Mouse (Mus musculus) CH12.LX (cell line): ENCODE data around the gene Alyref2. TPM values are rescaled to one million over a fixed set of nuclear protein-coding genes. Genes with fewer than 3 reads are reported as not detected.

Experiments
- DNase-seq: peaks from one replicate; pipeline ENCODE4 v3.0.0-alpha.2; 2013; ENCODE audit errors: extremely low read depth
- H3K27ac ChIP-seq: 2 replicates; pipeline ENCODE4 v1.5.1; 2012; ENCODE audit warnings: low read depth, mild to moderate bottlenecking, control low read depth, moderate library complexity; ENCODE audit not compliant: insufficient read depth
- H3K27me3 ChIP-seq: replicated peaks from 2 replicates; pipeline ENCODE3; 2012; ENCODE audit warnings: inconsistent platforms
- H3K36me3 ChIP-seq, 2 experiments: replicated peaks in 1 of 2; 2 replicates each; pipeline versions ENCODE3 to v1.6.1; 2012; ENCODE audit warnings: inconsistent platforms in 1 of 2, low read length in 1 of 2, mild to moderate bottlenecking in 1 of 2, mixed read lengths in 1 of 2, moderate library complexity in 1 of 2; ENCODE audit not compliant: control insufficient read depth in 1 of 2, insufficient read depth in 1 of 2
- H3K4me1 ChIP-seq, 2 experiments: 2 replicates each; pipeline ENCODE4 v1.6.1; 2012; ENCODE audit warnings: inconsistent platforms in 1 of 2, moderate library complexity in 1 of 2; ENCODE audit not compliant: insufficient read depth in 2 of 2, control insufficient read depth in 1 of 2
- H3K4me2 ChIP-seq: 2 replicates; pipeline ENCODE4 v1.6.1; 2012; ENCODE audit warnings: low read depth, mild to moderate bottlenecking, control low read depth; ENCODE audit not compliant: poor library complexity, insufficient read depth, severe bottlenecking
- H3K4me3 ChIP-seq, 3 experiments: fragments of 150-350 bp in 1 of 3; sonication (generic) in 1 of 3; replicated peaks in 1 of 3; 2 replicates each; pipeline versions ENCODE3 to v1.5.1; 2011 to 2012; ENCODE audit warnings: low read depth in 2 of 3, low read length in 2 of 3, mild to moderate bottlenecking in 2 of 3, moderate library complexity in 2 of 3, control low read depth in 1 of 3, improper control_type of control experiment in 1 of 3, inconsistent platforms in 1 of 3, mixed read lengths in 1 of 3; ENCODE audit not compliant: poor library complexity in 1 of 3
- H3K79me2 ChIP-seq: replicated peaks from 2 replicates; pipeline ENCODE4 v1.6.1; 2012; ENCODE audit warnings: mild to moderate bottlenecking, moderate library complexity; ENCODE audit not compliant: control insufficient read depth, poor library complexity, insufficient read depth, severe bottlenecking; ENCODE audit errors: extremely low read depth
- H3K9ac ChIP-seq: 2 replicates; pipeline ENCODE4 v1.6.1; 2012; ENCODE audit warnings: low read depth, mild to moderate bottlenecking, control low read depth, moderate library complexity; ENCODE audit not compliant: insufficient read depth
- H3K9me3 ChIP-seq: replicated peaks from 2 replicates; pipeline ENCODE3; 2012; ENCODE audit warnings: low read length, inconsistent platforms, mixed read lengths
- BHLHE40 ChIP-seq: IDR thresholded peaks from 2 replicates; pipeline ENCODE4 v1.6.1; 2011; ENCODE audit warnings: mild to moderate bottlenecking, low read depth, low read length, improper control_type of control experiment
- CHD1 ChIP-seq: IDR thresholded peaks from 2 replicates; pipeline ENCODE4 v1.6.1; 2012; ENCODE audit warnings: low read depth, low read length, improper control_type of control experiment, inconsistent platforms
- CHD2 ChIP-seq: IDR thresholded peaks from 2 replicates; pipeline ENCODE4 v1.6.1; 2011; ENCODE audit warnings: low read length, improper control_type of control experiment
- CTCF ChIP-seq, 2 experiments: IDR thresholded peaks in 1 of 2; conservative IDR thresholded peaks in 1 of 2; 2 replicates each; pipeline ENCODE4 v1.5.1; 2011 to 2012; ENCODE audit warnings: low read depth in 2 of 2, low read length in 2 of 2, improper control_type of control experiment in 1 of 2, inconsistent platforms in 1 of 2, mild to moderate bottlenecking in 1 of 2, moderate library complexity in 1 of 2
- E2F4 ChIP-seq: IDR thresholded peaks from 2 replicates; pipeline ENCODE4 v1.6.1; 2011; ENCODE audit warnings: low read depth, low read length, improper control_type of control experiment; ENCODE audit not compliant: insufficient replicate concordance
- ELF1 ChIP-seq: IDR thresholded peaks from 2 replicates; pipeline ENCODE4 v1.6.1; 2014; ENCODE audit warnings: low read depth, mild to moderate bottlenecking, inconsistent platforms, low read length, improper control_type of control experiment
- EP300 ChIP-seq: IDR thresholded peaks from 2 replicates; pipeline ENCODE4 v1.6.1; 2011; ENCODE audit warnings: low read length, improper control_type of control experiment
- ETS1 ChIP-seq: conservative IDR thresholded peaks from 2 replicates; pipeline ENCODE4 v1.6.1; 2012; ENCODE audit warnings: low read depth, mild to moderate bottlenecking, inconsistent platforms, low read length, improper control_type of control experiment, moderate library complexity
- GABPA ChIP-seq: IDR thresholded peaks from 2 replicates; pipeline ENCODE4 v1.6.1; 2012; ENCODE audit warnings: low read depth, low read length, improper control_type of control experiment, inconsistent platforms; ENCODE audit not compliant: insufficient replicate concordance
- HCFC1 ChIP-seq: IDR thresholded peaks from 2 replicates; pipeline ENCODE4 v1.6.1; 2012; ENCODE audit warnings: low read depth, mild to moderate bottlenecking, inconsistent platforms, low read length, improper control_type of control experiment
- IRF4 ChIP-seq: IDR thresholded peaks from 2 replicates; pipeline ENCODE4 v1.6.1; 2014; ENCODE audit warnings: low read depth, mild to moderate bottlenecking, inconsistent platforms, low read length, improper control_type of control experiment
- JUN ChIP-seq: IDR thresholded peaks from 2 replicates; pipeline ENCODE4 v1.6.1; 2011; ENCODE audit warnings: low read depth, mild to moderate bottlenecking, low read length, improper control_type of control experiment, moderate library complexity; ENCODE audit not compliant: insufficient read depth
- JUND ChIP-seq: conservative IDR thresholded peaks from 2 replicates; pipeline ENCODE4 v1.6.1; 2011; ENCODE audit warnings: low read depth, low read length, improper control_type of control experiment
- KAT2A ChIP-seq: IDR thresholded peaks from 2 replicates; pipeline ENCODE4 v1.6.1; 2012; ENCODE audit warnings: low read length, improper control_type of control experiment, inconsistent platforms; ENCODE audit not compliant: insufficient replicate concordance
- MAFK ChIP-seq: IDR thresholded peaks from 2 replicates; pipeline ENCODE4 v1.6.1; 2011; ENCODE audit warnings: low read length, improper control_type of control experiment; ENCODE audit not compliant: insufficient replicate concordance
- MAX ChIP-seq: IDR thresholded peaks from 2 replicates; pipeline ENCODE4 v1.6.1; 2011; ENCODE audit warnings: low read length, improper control_type of control experiment
- MAZ ChIP-seq: IDR thresholded peaks from 2 replicates; pipeline ENCODE4 v1.6.1; 2012; ENCODE audit warnings: low read depth, mild to moderate bottlenecking, inconsistent platforms, low read length, improper control_type of control experiment, moderate library complexity
- MEF2A ChIP-seq: IDR thresholded peaks from 2 replicates; pipeline ENCODE4 v1.6.1; 2014; ENCODE audit warnings: low read depth, mild to moderate bottlenecking, inconsistent platforms, low read length, improper control_type of control experiment, borderline replicate concordance
- MXI1 ChIP-seq: IDR thresholded peaks from 2 replicates; pipeline ENCODE4 v1.6.1; 2011; ENCODE audit warnings: mild to moderate bottlenecking, low read depth, low read length, improper control_type of control experiment
- MYC ChIP-seq: IDR thresholded peaks from 2 replicates; pipeline ENCODE4 v1.6.1; 2011; ENCODE audit warnings: low read depth, mild to moderate bottlenecking, improper control_type of control experiment, low read length
- NELFE ChIP-seq: IDR thresholded peaks from 2 replicates; pipeline ENCODE4 v1.6.1; 2011; ENCODE audit warnings: low read depth, low read length, improper control_type of control experiment
- NRF1 ChIP-seq: IDR thresholded peaks from 2 replicates; pipeline ENCODE4 v1.6.1; 2014; ENCODE audit warnings: low read depth, mild to moderate bottlenecking, inconsistent platforms, low read length, improper control_type of control experiment, moderate library complexity
- PAX5 ChIP-seq: IDR thresholded peaks from 2 replicates; pipeline ENCODE4 v1.6.1; 2012; ENCODE audit warnings: low read length, inconsistent platforms, mixed read lengths
- POLR2A ChIP-seq: IDR thresholded peaks from 2 replicates; pipeline ENCODE4 v1.6.1; 2011; ENCODE audit warnings: low read depth, mild to moderate bottlenecking, improper control_type of control experiment, low read length
- POLR2AphosphoS2 ChIP-seq: IDR thresholded peaks from 2 replicates; pipeline ENCODE4 v1.6.1; 2011; ENCODE audit warnings: low read depth, low read length, improper control_type of control experiment
- RAD21 ChIP-seq: IDR thresholded peaks from 2 replicates; pipeline ENCODE4 v1.6.1; 2011; ENCODE audit warnings: low read depth, mild to moderate bottlenecking, low read length, improper control_type of control experiment, moderate library complexity
- RCOR1 ChIP-seq: conservative IDR thresholded peaks from 2 replicates; pipeline ENCODE4 v1.6.1; 2012; ENCODE audit warnings: low read depth, mild to moderate bottlenecking, inconsistent platforms, low read length, improper control_type of control experiment
- SIN3A ChIP-seq: IDR thresholded peaks from 2 replicates; pipeline ENCODE4 v1.6.1; 2012; ENCODE audit warnings: low read length, improper control_type of control experiment, inconsistent platforms
- SMC3 ChIP-seq: IDR thresholded peaks from 2 replicates; pipeline ENCODE4 v1.6.1; 2011; ENCODE audit warnings: low read depth, low read length, improper control_type of control experiment
- TBP ChIP-seq: conservative IDR thresholded peaks from 2 replicates; pipeline ENCODE4 v1.6.1; 2011; ENCODE audit warnings: low read depth, low read length, improper control_type of control experiment
- TCF12 ChIP-seq: IDR thresholded peaks from 2 replicates; pipeline ENCODE4 v1.6.1; 2014; ENCODE audit warnings: low read depth, mild to moderate bottlenecking, inconsistent platforms, low read length, improper control_type of control experiment
- UBTF ChIP-seq: IDR thresholded peaks from 2 replicates; pipeline ENCODE4 v1.6.1; 2012; ENCODE audit warnings: low read depth, mild to moderate bottlenecking, inconsistent platforms, low read length, improper control_type of control experiment, moderate library complexity
- USF1 ChIP-seq: IDR thresholded peaks from 2 replicates; pipeline ENCODE4 v1.6.1; 2014; ENCODE audit warnings: low read depth, mild to moderate bottlenecking, inconsistent platforms, low read length, improper control_type of control experiment
- USF2 ChIP-seq: conservative IDR thresholded peaks from 2 replicates; pipeline ENCODE4 v1.6.1; 2011; ENCODE audit warnings: low read depth, low read length, improper control_type of control experiment
- ZC3H11A ChIP-seq: IDR thresholded peaks from 2 replicates; pipeline ENCODE4 v1.6.1; 2012; ENCODE audit warnings: low read depth, mild to moderate bottlenecking, inconsistent platforms, low read length, improper control_type of control experiment
- ZKSCAN1 ChIP-seq: IDR thresholded peaks from 2 replicates; pipeline ENCODE4 v1.6.1; 2012; ENCODE audit warnings: low read depth, inconsistent platforms, low read length, improper control_type of control experiment, borderline replicate concordance
- ZMIZ1 ChIP-seq: IDR thresholded peaks from 2 replicates; pipeline ENCODE4 v1.6.1; 2012; ENCODE audit warnings: low read depth, mild to moderate bottlenecking, inconsistent platforms, low read length, improper control_type of control experiment
- ZNF384 ChIP-seq: IDR thresholded peaks from 2 replicates; pipeline ENCODE4 v1.6.1; 2012; ENCODE audit warnings: low read depth, low read length, improper control_type of control experiment, inconsistent platforms
- dilution Hi-C: fragments of 300-500 bp; cut with MboI; formaldehyde crosslinking; loops from 2 replicates; pipeline ENCODE4 v1.14.3; 2020; ENCODE audit warnings: low sequenced_read_pairs; ENCODE audit not compliant: extremely low pct_unique_long_range_greater_than_20kb, extremely low pct_ligation_motif_present
- in situ Hi-C: fragments of 300-500 bp; cut with MboI; formaldehyde crosslinking; loops from 3 replicates; pipeline ENCODE4 v1.14.3; 2019; ENCODE audit warnings: low sequenced_read_pairs, low pct_ligation_motif_present, low pct_unique_long_range_greater_than_20kb, mixed read lengths
- polyA plus RNA-seq: library from polyadenylated mRNA; unstranded; fragments of >175 nt; gene quantifications from 2 replicates; pipeline ENCODE4 v1.2.1, GENCODE M21; 2012; ENCODE audit warnings: low read depth; ENCODE audit not compliant: insufficient read length
- total RNA-seq, 2 experiments: library from RNA; depleted of rRNA; stranded (reverse); fragments of 300-350 nt in 1 of 2; fragments of >200 nt in 1 of 2; gene quantifications; 2 replicates each; pipeline ENCODE4 v1.2.3; 2012 to 2014

The Alyref2 gene
- total RNA-seq (2012; rRNA removed) (5.4 and 5.9 TPM in 2 replicates), total RNA-seq (2014; rRNA removed) (4.2 and 4.6 TPM in 2 replicates), polyA plus RNA-seq (4.9 and 5.3 TPM in 2 replicates)

DNA sequence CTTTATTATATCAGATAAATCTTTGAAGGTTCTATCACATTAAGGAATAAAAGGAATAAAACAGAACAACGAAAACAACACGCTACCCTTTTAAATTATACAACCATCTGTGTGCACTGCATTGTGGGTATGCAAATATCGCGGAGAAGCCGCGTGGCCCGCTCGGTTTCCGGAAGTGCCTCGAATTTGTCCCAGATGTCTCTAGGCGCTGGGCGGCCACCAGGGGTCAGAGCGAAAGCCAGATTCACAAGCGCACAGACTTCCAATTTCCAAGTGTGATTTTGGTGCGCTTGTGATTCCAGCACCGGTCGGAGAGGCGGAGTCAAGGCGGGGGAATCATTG lies at the start of gene Alyref2:
Gene Alyref2, plus strand, starts transcription at position 229 of the 342 bp plus-strand sequence.
- 0 out of 2 replicates have a peak, but pooled peaks cover 3% of the 10 kb centered on the region for H3K79me2 ChIP-seq
- peak within 1 kb of the TSS; percentile 19 for H3K4me2 ChIP-seq
- no peaks in the 10 kb centered on the region for H3K27me3 ChIP-seq
- dilution Hi-C loops: no loop called here
- H3K4me3 ChIP-seq: peak within 1 kb of the TSS; percentile 67 to 78 (median 72)
- H3K27ac ChIP-seq: peak within 1 kb of the TSS; percentile 82
- H3K36me3 ChIP-seq: peaks cover 0 to 2% of the 10 kb centered on the region in 2 experiments
- peak within 1 kb of the TSS; percentile 59 for H3K9ac ChIP-seq
- peak; percentile 97 for DNase-seq
- TF ChIP-seq POLR2AphosphoS2 (no peak), E2F4 (0 out of 2 replicates have a peak, but pooled peaks have one; percentile 5), POLR2A (no peak), RCOR1 (no peak), CHD2 (no peak), ETS1 (no peak; the same call in 1 of the 2 replicates), CTCF (conservative IDR thresholded peaks at IDR 0.05 in 1 of 2, IDR thresholded peaks at IDR 0.05 in 1 of 2; ENCODE audit: low read depth in 2 of 2, low read length in 2 of 2) (peak; percentile 36 to 93), CHD1 (no peak), BHLHE40 (peak; percentile 73), PAX5 (no peak), MYC (peak; percentile 99), MAX (peak; percentile 96), NELFE (no peak), HCFC1 (no peak; the same call in 1 of the 2 replicates), JUND (0 out of 2 replicates have a peak, but pooled peaks have one; percentile 26), JUN (0 out of 2 replicates have a peak, but pooled peaks have one; percentile 7), MAFK (no peak), RAD21 (peak; percentile 64), GABPA (no peak), ELF1 (peak; percentile 99), TBP (no peak), ZMIZ1 (no peak), MAZ (no peak), ZKSCAN1 (no peak), UBTF (no peak), USF1 (peak; percentile 54), KAT2A (0 out of 2 replicates have a peak, but pooled peaks have one; percentile 22), ZNF384 (no peak), USF2 (peak; percentile 45; the same call in 1 of the 2 replicates), MXI1 (no peak), TCF12 (no peak; the same call in none of the 2 replicates), EP300 (no peak), IRF4 (peak; percentile 28; the same call in 1 of the 2 replicates), SMC3 (peak; percentile 94), SIN3A (peak; percentile 12; the same call in 1 of the 2 replicates), NRF1 (0 out of 2 replicates have a peak, but pooled peaks have one; percentile 5), MEF2A (peak; percentile 62; the same call in 1 of the 2 replicates), ZC3H11A (no peak)
- peaks cover 0 to 28% of the 10 kb centered on the region in 2 experiments; a peak in 2 of 4 replicates for H3K4me1 ChIP-seq
- in situ Hi-C loops: loop anchor here (5.0 kb wide), 1 partner anchor 64 kb away; no protein-coding TSS in a partner anchor
- H3K9me3 ChIP-seq: peaks cover 8% of the 10 kb centered on the region
